Mouse (Mus musculus) midbrain, embryonic 15.5 days (tissue): ENCODE data around the gene Scap. TPM values are rescaled to one million over a fixed set of nuclear protein-coding genes. Genes with fewer than 3 reads are reported as not detected.
"Not testable (repeated sequence)": the region's sequence is repeated elsewhere in the genome, so short reads cannot be mapped to it uniquely, and the experiment has no call there.

Source experiments
- ATAC-seq: fragments of 200-750 bp; cut with Nextera tagmentation; replicated peaks from 2 replicates; pipeline ENCODE4 v1.8.0; 2017; ENCODE audit warnings: moderate TSS enrichment
- H3K27ac ChIP-seq: fragments of 300-500 bp; sonication (generic); 2 replicates; pipeline ENCODE4 v1.5.1; 2015; ENCODE audit warnings: mild to moderate bottlenecking, inconsistent platforms
- H3K27me3 ChIP-seq: fragments of 300-500 bp; sonication (generic); replicated peaks from 2 replicates; pipeline ENCODE4 v1.6.1; 2015; ENCODE audit warnings: inconsistent platforms
- H3K36me3 ChIP-seq: fragments of 300-500 bp; sonication (generic); replicated peaks from 2 replicates; pipeline ENCODE4 v1.6.1; 2015; ENCODE audit warnings: inconsistent platforms
- H3K4me1 ChIP-seq: fragments of 300-500 bp; sonication (generic); 2 replicates; pipeline ENCODE4 v1.6.1; 2015; ENCODE audit warnings: inconsistent platforms
- H3K4me2 ChIP-seq: fragments of 300-500 bp; sonication (generic); 2 replicates; pipeline ENCODE4 v1.6.1; 2015; ENCODE audit warnings: inconsistent platforms, mild to moderate bottlenecking, moderate library complexity
- H3K4me3 ChIP-seq: fragments of 300-500 bp; sonication (generic); 2 replicates; pipeline ENCODE4 v1.5.1; 2015; ENCODE audit warnings: mild to moderate bottlenecking, inconsistent platforms
- H3K9ac ChIP-seq: fragments of 300-500 bp; sonication (generic); 2 replicates; pipeline ENCODE4 v1.6.1; 2015; ENCODE audit warnings: mild to moderate bottlenecking, inconsistent platforms
- H3K9me3 ChIP-seq: fragments of 300-500 bp; sonication (generic); 2 replicates; pipeline ENCODE4 v1.6.1; 2016; ENCODE audit warnings: inconsistent platforms
- WGBS: fragments of 180-500 bp; shearing (Covaris S2); methylation state at CpG from one replicate; pipeline ENCODE4 v1.1.7; 2015; ENCODE audit warnings: mixed read lengths; 5-methylcytosine and 5-hydroxymethylcytosine counted together
- polyA plus RNA-seq: library from polyadenylated mRNA; unstranded; fragments of >200 nt; fragmentation: Nextera tagmentation; extraction: Ambion mirVana; gene quantifications from 2 replicates; pipeline ENCODE4 v1.2.1, GENCODE M21; 2015

The Scap gene
- polyA plus RNA-seq, 1 experiment from 2014 or later: 64.9 TPM

DNA sequence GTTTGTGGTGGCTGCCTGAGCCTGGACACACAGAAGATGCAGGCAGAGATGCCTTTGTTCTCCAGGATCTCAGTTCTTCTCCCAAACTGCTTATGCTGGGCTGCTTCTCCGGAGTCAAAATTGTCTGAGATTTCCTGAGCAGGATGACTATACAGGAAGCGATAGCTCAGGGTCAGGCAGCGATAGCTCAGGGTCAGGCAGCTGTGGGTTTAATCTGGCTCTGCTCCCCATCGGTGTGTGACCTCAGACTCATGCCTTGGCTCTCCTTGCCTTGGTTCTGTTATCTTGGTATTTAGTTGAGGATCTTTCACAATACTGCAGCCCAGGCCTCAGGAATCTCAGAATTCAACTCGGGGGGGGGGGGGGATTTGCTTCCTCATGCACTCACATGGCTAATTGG lies 33.7 kb downstream of the Scap start:
- Histone ChIP-seq H3K27ac (no peak overlapping the region), H3K36me3 (peaks cover 12% of the 10 kb centered on the region; the same call in 1 of the 2 replicates), H3K4me1 (no peaks in the 10 kb centered on the region), H3K27me3 (no peaks in the 10 kb centered on the region), H3K9ac (no peak overlapping the region), H3K9me3 (no peaks in the 10 kb centered on the region), H3K4me3 (no peak overlapping the region), H3K4me2 (no peak overlapping the region)
- ATAC-seq: no peak
- whole genome bisulfite sequencing: 79% methylated on average over 5 of the region's 5 CpGs

DNA sequence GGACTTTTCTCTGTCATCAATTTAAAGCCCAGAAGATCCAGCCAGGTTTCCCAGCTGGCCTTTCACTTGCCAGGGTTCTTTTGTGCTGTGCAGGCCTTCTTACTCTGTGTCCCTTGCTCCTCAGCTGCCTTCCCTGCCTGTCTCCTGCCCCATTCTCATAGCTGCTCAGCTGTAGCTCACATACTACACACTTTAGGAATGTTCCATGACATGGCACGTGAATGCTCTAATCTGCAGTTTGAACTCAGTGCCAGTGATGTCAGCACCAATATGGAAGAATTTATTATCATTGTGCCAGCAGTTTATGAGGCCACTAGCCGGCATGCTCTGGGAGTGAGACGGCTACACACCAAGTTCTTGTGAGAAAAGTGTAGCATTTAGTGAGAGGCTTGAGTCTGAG lies 36.8 kb downstream of the Scap start:
- Histone ChIP-seq H3K4me3 (no peak overlapping the region), H3K9ac (no peak overlapping the region), H3K9me3 (no peaks in the 10 kb centered on the region), H3K27ac (no peak overlapping the region), H3K27me3 (no peaks in the 10 kb centered on the region), H3K4me1 (no peaks in the 10 kb centered on the region), H3K36me3 (peaks cover 10% of the 10 kb centered on the region; the same call in 1 of the 2 replicates), H3K4me2 (no peak overlapping the region)
- no peak for ATAC-seq
- 96% methylated on average over 3 of the region's 3 CpGs for WGBS

DNA sequence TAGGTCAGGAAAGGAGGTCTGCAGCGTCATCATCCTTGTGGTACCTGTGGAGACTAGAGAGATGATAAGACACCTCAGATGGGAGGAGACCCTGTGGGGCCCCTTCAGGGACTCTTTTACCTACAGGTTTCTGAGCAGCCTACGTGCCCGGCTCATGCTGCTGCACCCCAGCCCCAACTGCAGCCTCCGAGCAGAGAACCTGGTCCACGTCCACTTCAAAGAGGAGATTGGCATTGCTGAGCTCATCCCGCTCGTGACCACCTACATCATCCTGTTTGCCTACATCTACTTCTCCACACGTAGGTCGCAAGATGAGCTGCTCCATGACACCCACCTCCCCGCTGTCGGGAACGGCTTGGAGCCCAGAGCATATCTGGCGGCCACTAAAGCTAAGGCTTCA lies 40.8 kb downstream of the Scap start:
- Histone ChIP-seq H3K9me3 (no peaks in the 10 kb centered on the region), H3K36me3 (peaks cover 27% of the 10 kb centered on the region; the same call in 1 of the 2 replicates), H3K27me3 (no peaks in the 10 kb centered on the region), H3K4me3 (no peak overlapping the region), H3K4me1 (no peaks in the 10 kb centered on the region), H3K4me2 (no peak overlapping the region), H3K9ac (no peak overlapping the region), H3K27ac (no peak overlapping the region)
- ATAC-seq: no peak
- 96% methylated on average over 13 of the region's 13 CpGs for WGBS

DNA sequence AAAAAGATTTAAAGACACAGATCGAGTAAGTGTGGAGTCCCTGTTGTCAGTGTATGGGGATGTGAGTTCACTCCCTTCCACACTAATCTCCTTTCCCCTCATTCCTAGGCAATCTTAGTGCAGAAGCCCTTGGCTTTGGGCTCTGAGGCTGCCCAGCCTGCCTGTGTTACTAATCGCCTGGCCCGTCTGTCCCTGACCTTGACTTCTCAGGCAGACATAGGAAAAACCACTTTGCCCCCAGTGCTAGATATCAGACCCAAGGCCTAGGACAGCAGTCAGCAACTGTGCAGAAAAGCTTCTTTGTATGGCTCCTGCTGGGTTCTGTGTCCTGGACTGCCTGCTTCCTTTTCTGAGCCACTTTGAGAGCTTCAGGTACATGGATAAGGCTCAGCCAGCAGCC lies 42.6 kb downstream of the Scap start:
- H3K27me3 ChIP-seq: no peaks in the 10 kb centered on the region
- no peak overlapping the region for H3K4me2 ChIP-seq
- no peak for ATAC-seq
- no peak overlapping the region for H3K27ac ChIP-seq
- H3K4me3 ChIP-seq: no peak overlapping the region
- 97% methylated on average over 3 of the region's 3 CpGs for WGBS
- H3K9ac ChIP-seq: no peak overlapping the region
- peaks cover 38% of the 10 kb centered on the region; the same call in 1 of the 2 replicates for H3K36me3 ChIP-seq
- H3K4me1 ChIP-seq: no peaks in the 10 kb centered on the region
- H3K9me3 ChIP-seq: no peaks in the 10 kb centered on the region

DNA sequence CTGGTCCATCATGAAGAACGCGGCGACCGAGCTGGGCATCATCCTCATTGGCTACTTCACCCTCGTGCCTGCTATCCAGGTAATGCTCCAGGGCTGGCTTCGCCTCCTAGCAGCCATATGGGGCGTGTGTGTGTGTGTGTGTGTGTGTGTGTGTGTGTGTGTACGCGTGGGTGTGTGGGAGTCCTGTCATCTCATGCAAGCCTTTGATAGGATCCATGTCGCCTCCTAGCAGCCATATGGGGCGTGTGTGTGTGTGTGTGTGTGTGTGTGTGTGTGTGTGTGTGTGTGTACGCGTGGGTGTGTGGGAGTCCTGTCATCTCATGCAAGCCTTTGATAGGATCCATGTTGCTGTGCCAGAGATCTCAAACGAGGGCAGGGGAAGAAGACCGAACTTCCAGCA lies 44.6 kb downstream of the Scap start:
- H3K4me2 ChIP-seq, H3K4me3 ChIP-seq, H3K27me3 ChIP-seq, H3K9ac ChIP-seq, ATAC-seq, H3K9me3 ChIP-seq, H3K27ac ChIP-seq, H3K4me1 ChIP-seq: not testable (repeated sequence)
- peaks cover 41% of the 10 kb centered on the region; the same call in 1 of the 2 replicates for H3K36me3 ChIP-seq
- 94% methylated on average over 15 of the region's 15 CpGs for WGBS

DNA sequence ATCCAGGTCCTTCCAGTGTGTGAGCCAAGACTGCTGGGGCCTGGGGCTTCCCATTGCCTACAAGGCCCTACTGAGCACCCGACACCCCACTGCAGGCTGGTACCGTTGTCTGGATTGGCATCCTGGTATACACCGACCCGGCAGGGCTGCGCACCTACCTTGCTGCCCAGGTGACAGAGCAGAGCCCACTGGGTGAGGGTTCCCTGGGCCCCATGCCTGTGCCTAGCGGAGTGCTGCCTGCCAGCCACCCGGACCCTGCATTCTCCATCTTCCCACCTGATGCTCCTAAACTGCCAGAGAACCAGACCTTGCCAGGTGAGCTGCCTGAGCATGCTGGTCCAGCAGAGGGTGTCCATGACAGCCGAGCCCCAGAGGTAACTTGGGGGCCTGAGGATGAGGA lies 46.3 kb downstream of the Scap start:
- 96% methylated on average over 8 of the region's 8 CpGs for WGBS
- no peak for ATAC-seq
- no peak overlapping the region for H3K4me2 ChIP-seq
- H3K9me3 ChIP-seq: no peaks in the 10 kb centered on the region
- H3K4me3 ChIP-seq: no peak overlapping the region
- H3K27ac ChIP-seq: no peak overlapping the region
- H3K9ac ChIP-seq: no peak overlapping the region
- H3K4me1 ChIP-seq: no peaks in the 10 kb centered on the region
- H3K36me3 ChIP-seq: peaks cover 49% of the 10 kb centered on the region
- no peaks in the 10 kb centered on the region for H3K27me3 ChIP-seq

DNA sequence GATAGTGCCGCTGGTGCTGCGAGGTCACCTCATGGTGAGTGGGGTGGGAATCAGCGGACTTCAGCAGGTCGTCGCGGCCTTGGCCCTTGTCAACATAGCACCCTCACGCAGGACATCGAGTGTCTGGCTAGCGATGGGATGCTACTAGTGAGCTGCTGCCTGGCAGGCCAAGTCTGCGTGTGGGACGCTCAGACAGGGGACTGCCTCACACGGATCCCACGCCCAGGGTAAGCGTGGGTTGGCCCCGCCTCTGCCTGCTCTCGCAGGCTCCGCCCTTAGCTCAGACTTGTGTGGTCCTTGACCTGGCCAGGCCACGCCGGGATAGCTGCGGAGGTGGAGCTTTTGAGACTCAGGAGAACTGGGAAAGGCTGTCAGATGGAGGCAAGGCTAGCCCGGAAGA lies 47.6 kb downstream of the Scap start:
- H3K9ac ChIP-seq: no peak overlapping the region
- H3K36me3 ChIP-seq: peaks cover 57% of the 10 kb centered on the region
- H3K4me3 ChIP-seq: no peak overlapping the region
- H3K4me2 ChIP-seq: no peak overlapping the region
- H3K27ac ChIP-seq: no peak overlapping the region
- ATAC-seq: no peak
- no peaks in the 10 kb centered on the region for H3K4me1 ChIP-seq
- no peaks in the 10 kb centered on the region for H3K27me3 ChIP-seq
- H3K9me3 ChIP-seq: no peaks in the 10 kb centered on the region
- WGBS: 39% methylated on average over 21 of the region's 21 CpGs

DNA sequence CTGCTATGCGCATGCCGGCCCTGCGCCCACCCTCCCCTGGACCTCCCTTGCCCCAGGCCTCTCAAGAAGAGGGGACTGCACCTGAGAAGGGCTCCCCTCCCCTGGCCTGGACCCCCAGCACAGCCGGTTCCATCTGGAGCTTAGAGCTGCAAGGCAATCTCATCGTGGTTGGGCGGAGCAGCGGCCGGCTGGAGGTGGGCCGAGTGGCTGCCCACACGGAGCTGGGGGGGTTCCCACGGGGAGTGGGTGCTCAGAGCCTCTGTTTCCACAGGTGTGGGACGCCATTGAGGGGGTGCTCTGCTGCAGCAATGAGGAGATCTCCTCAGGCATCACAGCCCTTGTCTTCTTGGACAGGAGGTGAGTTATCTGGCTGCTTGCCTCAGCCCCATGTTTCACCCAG lies 48.2 kb downstream of the Scap start:
- H3K9me3 ChIP-seq: no peaks in the 10 kb centered on the region
- no peaks in the 10 kb centered on the region for H3K27me3 ChIP-seq
- no peak overlapping the region for H3K9ac ChIP-seq
- peaks cover 60% of the 10 kb centered on the region for H3K36me3 ChIP-seq
- no peak overlapping the region for H3K4me3 ChIP-seq
- ATAC-seq: 0 out of 2 replicates have a peak, but pooled peaks have one; percentile 13
- 79% methylated on average over 12 of the region's 12 CpGs for WGBS
- no peak overlapping the region for H3K27ac ChIP-seq
- H3K4me1 ChIP-seq: no peaks in the 10 kb centered on the region
- H3K4me2 ChIP-seq: no peak overlapping the region

DNA sequence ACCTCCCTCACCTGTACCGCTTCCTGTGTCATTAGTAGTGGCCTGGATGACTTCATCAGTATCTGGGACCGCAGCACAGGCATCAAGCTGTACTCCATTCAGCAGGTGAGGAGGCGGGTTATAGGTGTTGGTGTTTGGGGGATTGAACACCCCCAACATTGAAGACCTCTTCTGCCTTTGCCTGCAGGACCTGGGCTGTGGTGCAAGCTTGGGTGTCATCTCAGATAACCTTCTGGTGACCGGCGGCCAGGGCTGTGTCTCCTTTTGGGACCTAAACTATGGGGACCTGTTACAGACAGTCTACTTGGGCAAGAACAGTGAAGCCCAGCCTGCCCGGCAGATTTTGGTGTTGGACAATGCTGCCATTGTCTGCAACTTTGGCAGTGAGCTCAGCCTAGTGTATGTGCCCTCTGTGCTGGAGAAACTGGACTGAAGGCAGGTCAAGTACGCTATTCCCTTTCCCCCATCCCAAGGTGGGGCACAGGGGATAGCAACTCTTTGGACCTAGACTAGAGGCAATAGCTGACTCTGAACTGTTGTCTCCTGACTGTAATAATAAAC lies 51.4 kb downstream of the Scap start:
- ATAC-seq: no peak
- no peaks in the 10 kb centered on the region for H3K9me3 ChIP-seq
- no peak overlapping the region for H3K9ac ChIP-seq
- H3K4me2 ChIP-seq: no peak overlapping the region
- H3K36me3 ChIP-seq: peaks cover 68% of the 10 kb centered on the region
- no peaks in the 10 kb centered on the region for H3K4me1 ChIP-seq
- whole genome bisulfite sequencing: 87% methylated on average over 7 of the region's 7 CpGs
- no peak overlapping the region for H3K4me3 ChIP-seq
- H3K27me3 ChIP-seq: no peaks in the 10 kb centered on the region
- no peak overlapping the region for H3K27ac ChIP-seq

DNA sequence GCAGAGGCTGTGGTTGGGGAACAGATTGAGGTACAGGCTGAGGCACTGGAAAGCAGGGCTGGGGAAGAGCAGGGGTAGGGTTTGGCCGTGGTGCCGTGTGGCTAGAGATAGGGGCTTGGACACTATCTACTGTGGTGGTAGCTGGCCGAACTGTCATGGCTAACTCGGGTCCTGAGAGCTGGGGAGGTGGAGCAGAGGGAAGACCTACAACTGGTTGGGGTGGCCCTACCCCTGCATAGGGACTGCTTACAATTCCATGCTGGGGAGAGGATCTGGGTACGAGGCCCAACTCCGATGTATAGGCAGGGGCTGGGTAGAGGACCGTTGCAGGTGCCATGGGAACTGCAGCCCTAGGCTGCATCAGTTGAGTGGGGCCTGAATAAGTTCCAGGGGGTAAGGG lies 54.9 kb downstream of the Scap start:
- H3K36me3 ChIP-seq: peaks cover 81% of the 10 kb centered on the region
- 95% methylated on average over 7 of the region's 7 CpGs for WGBS

DNA sequence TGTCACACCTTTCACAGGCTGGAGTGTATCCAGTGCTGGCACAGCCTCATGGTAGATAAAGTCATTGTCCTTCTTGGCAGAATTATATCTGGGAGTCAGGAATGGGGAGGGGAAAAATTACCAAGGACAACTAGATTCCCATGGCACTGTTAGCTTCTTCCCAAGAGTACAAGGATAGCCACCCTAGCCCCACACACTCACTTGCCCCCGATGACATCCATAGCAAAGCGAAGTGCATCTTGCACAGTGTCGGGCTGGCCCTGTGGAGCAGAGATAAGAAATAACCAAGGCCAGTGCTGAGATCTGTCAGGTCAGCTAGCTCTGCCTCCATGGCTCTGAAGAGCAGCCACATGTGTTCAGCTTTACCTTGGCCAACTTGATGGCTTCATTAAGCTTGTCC lies 57.8 kb downstream of the Scap start:
- WGBS: 96% methylated on average over 3 of the region's 3 CpGs
- no peak for ATAC-seq
- Histone ChIP-seq H3K9ac (no peak overlapping the region), H3K4me3 (no peak overlapping the region), H3K36me3 (peaks cover 61% of the 10 kb centered on the region), H3K27ac (no peak overlapping the region), H3K4me2 (no peak overlapping the region), H3K27me3 (no peaks in the 10 kb centered on the region), H3K4me1 (no peaks in the 10 kb centered on the region), H3K9me3 (no peaks in the 10 kb centered on the region)

More for the DNA sequence above, 54.9 kb downstream of the Scap start:
- ATAC-seq: no peak
- H3K9ac ChIP-seq: no peak overlapping the region
- no peaks in the 10 kb centered on the region for H3K27me3 ChIP-seq
- H3K4me1 ChIP-seq: no peaks in the 10 kb centered on the region
- no peak overlapping the region for H3K4me2 ChIP-seq
- no peak overlapping the region for H3K27ac ChIP-seq
- H3K4me3 ChIP-seq: no peak overlapping the region
- no peaks in the 10 kb centered on the region for H3K9me3 ChIP-seq

DNA sequence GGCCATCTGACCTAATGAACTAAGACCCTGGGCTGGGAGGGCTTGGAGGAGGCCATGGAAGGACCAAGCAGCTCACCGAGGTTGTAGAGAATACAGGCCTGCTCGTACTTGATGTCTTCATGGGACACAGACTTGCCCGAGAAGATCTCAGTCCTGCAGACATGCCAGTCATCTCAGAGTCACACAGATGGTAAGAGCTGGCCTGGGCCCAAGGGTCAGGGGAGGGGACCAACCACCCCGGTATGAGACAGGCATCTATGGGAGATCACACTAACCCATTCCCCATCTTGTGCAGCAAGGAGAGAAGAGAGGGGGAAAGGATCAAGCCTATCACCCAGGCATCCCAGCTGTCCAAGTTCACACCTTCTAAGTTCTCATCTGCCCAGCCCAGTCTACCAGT lies 60.2 kb downstream of the Scap start:
- no peaks in the 10 kb centered on the region for H3K4me1 ChIP-seq
- H3K9me3 ChIP-seq: no peaks in the 10 kb centered on the region
- ATAC-seq: no peak
- H3K4me3 ChIP-seq: no peak overlapping the region
- peaks cover 50% of the 10 kb centered on the region for H3K36me3 ChIP-seq
- WGBS: 91% methylated on average over 4 of the region's 4 CpGs
- H3K27ac ChIP-seq: no peak overlapping the region
- H3K27me3 ChIP-seq: no peaks in the 10 kb centered on the region
- no peak overlapping the region for H3K9ac ChIP-seq
- H3K4me2 ChIP-seq: no peak overlapping the region

DNA sequence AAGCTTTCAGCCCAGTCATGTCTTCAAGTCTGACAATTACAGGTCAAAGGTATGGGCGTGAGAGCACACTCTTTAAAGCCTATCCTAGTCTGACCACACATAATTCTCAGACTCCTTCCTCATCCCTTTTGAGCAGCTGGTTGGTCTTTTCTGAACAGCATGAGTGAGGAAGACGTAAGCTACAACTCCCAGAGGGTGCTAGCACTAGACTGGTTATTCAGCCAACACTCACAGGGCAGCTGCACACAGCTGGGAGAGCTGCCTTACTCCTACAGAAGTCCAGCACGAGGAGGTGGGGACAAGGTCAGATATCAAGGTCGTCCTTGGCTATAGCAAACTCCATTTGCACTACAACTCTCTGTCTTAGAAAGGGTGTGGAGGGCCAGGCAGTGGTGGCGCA lies 67.6 kb downstream of the Scap start:
- no peaks in the 10 kb centered on the region for H3K27me3 ChIP-seq
- no peak overlapping the region for H3K4me3 ChIP-seq
- H3K9ac ChIP-seq: no peak overlapping the region
- H3K4me1 ChIP-seq: peaks cover 3% of the 10 kb centered on the region
- no peak for ATAC-seq
- no peak overlapping the region for H3K4me2 ChIP-seq
- H3K9me3 ChIP-seq: no peaks in the 10 kb centered on the region
- peaks cover 19% of the 10 kb centered on the region for H3K36me3 ChIP-seq
- H3K27ac ChIP-seq: no peak overlapping the region
- 86% methylated on average over 5 of the region's 5 CpGs for WGBS
